Mouse (Mus musculus) neural tube, embryonic 12.5 days (tissue): ENCODE measurements around the gene Hsd17b13. TPM values are rescaled to one million over a fixed set of nuclear protein-coding genes. Genes with fewer than 3 reads are reported as not detected.

Experiments used
- ATAC-seq: fragments of 200-750 bp; cut with Nextera tagmentation; 2 replicates; pipeline ENCODE4 v1.8.0; 2017; ENCODE audit warnings: low read depth, mild to moderate bottlenecking, moderate TSS enrichment, moderate library complexity; ENCODE audit not compliant: low FRiP score
- H3K27ac ChIP-seq: fragments of 300-500 bp; sonication (generic); 2 replicates; pipeline ENCODE4 v1.5.1; 2016
- H3K27me3 ChIP-seq: fragments of 300-500 bp; sonication (generic); replicated peaks from 2 replicates; pipeline ENCODE4 v1.6.1; 2016; ENCODE audit warnings: mild to moderate bottlenecking
- H3K36me3 ChIP-seq: fragments of 300-500 bp; sonication (generic); 2 replicates; pipeline ENCODE4 v1.6.1; 2016; ENCODE audit warnings: mild to moderate bottlenecking
- H3K4me1 ChIP-seq: fragments of 300-500 bp; sonication (generic); 2 replicates; pipeline ENCODE4 v1.6.1; 2016
- H3K4me2 ChIP-seq: fragments of 300-500 bp; sonication (generic); replicated peaks from 2 replicates; pipeline ENCODE4 v1.6.1; 2016; ENCODE audit warnings: mild to moderate bottlenecking
- H3K4me3 ChIP-seq: fragments of 300-500 bp; sonication (generic); 2 replicates; pipeline ENCODE4 v1.5.1; 2016
- H3K9ac ChIP-seq: fragments of 300-500 bp; sonication (generic); 2 replicates; pipeline ENCODE4 v1.6.1; 2016; ENCODE audit warnings: mild to moderate bottlenecking
- H3K9me3 ChIP-seq: fragments of 300-500 bp; sonication (generic); 2 replicates; pipeline ENCODE4 v1.6.1; 2016; ENCODE audit warnings: mild to moderate bottlenecking
- WGBS: fragments of 180-500 bp; shearing (Covaris S2); methylation state at CpG from one replicate; pipeline ENCODE4 v1.1.7; 2016; 5-methylcytosine and 5-hydroxymethylcytosine counted together
- polyA plus RNA-seq: library from polyadenylated mRNA; unstranded; fragments of >200 nt; fragmentation: Nextera tagmentation; extraction: Ambion mirVana; gene quantifications from 2 replicates; pipeline ENCODE4 v1.2.1, GENCODE M21; 2016

The Hsd17b13 gene
- polyA plus RNA-seq, 1 experiment from 2014 or later, result not detected

DNA sequence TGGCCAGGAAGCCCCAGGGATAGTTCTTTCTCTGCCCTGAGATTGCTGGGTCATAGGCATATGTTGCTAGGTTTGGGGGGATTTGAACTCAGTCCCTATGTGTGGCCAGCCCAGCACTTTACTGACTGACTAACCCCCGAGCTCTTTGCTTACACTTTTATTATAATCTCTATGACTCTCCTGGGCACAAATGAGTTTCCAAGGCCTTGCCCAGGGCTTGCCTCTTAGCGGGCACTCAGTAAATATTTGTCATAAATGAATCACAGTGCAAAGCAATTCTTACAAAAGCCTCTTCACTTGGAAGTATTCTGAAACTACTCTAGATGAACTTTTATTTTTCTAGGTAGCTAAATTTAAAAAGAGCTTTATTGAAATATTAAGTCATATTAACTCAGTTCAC lies 26.7 kb upstream of the Hsd17b13 start:
- Histone ChIP-seq H3K4me1 (no peaks in the 10 kb centered on the region), H3K4me2 (no peak overlapping the region), H3K36me3 (no peaks in the 10 kb centered on the region), H3K9me3 (no peaks in the 10 kb centered on the region), H3K4me3 (no peak overlapping the region), H3K27ac (no peak overlapping the region), H3K27me3 (no peaks in the 10 kb centered on the region), H3K9ac (no peak overlapping the region)
- WGBS, result 83% methylated on average over 2 of the region's 2 CpGs
- no peak for ATAC-seq

DNA sequence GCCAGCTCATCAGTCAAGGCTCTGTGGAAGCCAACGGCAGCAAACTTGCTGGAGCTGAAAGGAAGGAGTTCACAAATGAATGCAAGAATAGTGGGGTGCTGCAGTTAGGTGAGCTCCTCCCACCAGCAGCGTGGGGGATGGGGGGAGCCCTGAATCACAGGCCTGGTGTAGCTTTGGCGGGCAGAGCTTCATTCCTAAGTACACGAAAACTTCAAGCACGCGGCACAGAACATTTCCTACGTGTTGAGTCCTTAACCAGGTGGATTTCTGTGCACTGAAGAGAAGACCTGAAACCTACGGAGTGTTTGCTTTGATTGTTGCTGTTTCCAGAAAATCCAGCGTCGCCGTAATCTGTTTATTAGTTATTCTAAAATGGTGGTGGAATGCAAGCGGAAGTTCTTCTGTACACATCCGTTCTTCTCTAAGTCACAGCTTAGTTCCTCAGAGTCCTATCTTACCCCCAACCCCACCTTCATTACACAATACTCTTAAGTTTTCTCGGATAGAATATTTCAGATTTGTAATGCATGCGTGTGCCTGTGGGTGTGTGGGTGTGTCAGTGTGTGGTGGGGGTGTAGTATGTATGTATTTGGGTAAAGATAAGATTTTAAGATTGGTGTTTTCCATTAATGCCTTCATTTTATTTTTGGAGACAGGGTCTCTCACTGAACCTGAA lies 26.2 kb upstream of the Hsd17b13 start:
- Histone ChIP-seq H3K9ac (no peak overlapping the region), H3K27ac (no peak overlapping the region), H3K9me3 (no peaks in the 10 kb centered on the region), H3K27me3 (no peaks in the 10 kb centered on the region), H3K4me1 (no peaks in the 10 kb centered on the region), H3K4me2 (peak overlapping the region; percentile 42), H3K4me3 (no peak overlapping the region), H3K36me3 (no peaks in the 10 kb centered on the region)
- 57% methylated on average over 15 of the region's 15 CpGs for WGBS
- ATAC-seq, result no peak

DNA sequence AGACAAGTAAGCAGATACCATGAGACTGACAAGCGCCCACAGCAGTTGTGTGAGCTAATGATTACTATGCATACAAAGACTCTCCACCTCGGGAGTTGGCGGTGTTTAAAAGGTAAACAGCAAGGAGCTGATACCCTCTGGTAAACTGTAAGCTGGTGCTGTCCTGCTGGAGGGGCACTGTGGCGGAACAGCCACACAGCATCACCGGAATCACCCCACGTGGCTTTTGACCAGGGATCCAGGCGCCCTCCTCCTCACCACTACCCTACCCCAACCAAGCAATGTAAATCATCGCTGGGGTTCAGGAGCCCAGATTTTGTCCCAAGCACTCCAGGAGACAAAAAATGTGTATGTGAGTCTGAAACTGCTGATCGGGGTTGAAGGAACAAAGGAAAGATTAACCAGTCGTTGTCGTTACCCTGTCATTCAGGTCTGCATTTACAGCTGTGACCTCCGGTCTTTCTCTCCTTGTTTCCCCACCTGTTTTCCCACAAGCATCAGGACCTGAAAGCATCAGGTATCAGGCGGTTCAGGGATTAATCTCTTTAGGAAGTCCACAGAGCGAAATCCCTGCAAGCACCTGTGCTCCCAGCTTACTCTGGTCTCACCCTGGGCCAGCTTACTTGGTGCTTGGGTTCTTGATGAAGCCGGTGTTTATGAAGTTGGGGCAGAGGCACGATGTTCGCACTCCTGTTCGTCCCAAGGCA lies 25.5 kb upstream of the Hsd17b13 start:
- no peaks in the 10 kb centered on the region for H3K36me3 ChIP-seq
- 25% methylated on average over 18 of the region's 18 CpGs for WGBS
- H3K4me2 ChIP-seq, result peak overlapping the region; percentile 42
- no peaks in the 10 kb centered on the region for H3K9me3 ChIP-seq
- H3K4me3 ChIP-seq, result no peak overlapping the region
- no peaks in the 10 kb centered on the region for H3K27me3 ChIP-seq
- ATAC-seq, result no peak
- H3K9ac ChIP-seq, result peak overlapping the region; percentile 5; the same call in 1 of the 2 replicates
- H3K4me1 ChIP-seq, result no peaks in the 10 kb centered on the region
- no peak overlapping the region for H3K27ac ChIP-seq

DNA sequence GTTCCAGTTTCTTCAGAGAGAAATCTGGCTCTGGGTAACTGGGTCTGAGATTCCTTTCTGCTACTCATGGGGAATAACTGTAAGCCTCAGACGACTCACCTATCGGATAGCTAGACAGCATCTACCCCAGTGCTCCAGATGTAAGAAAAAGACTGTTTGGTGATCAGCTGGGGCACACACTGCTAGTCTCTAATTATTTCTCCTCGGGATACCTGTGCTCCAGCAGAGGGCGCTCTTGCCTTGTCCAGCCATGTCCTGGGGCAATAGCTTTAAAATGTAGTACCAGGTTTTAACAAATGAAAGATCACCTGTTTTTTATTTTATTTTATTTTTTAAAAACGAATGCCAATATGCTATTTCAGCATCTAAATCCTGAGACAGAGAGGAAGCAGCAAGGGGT lies 22.5 kb upstream of the Hsd17b13 start:
- WGBS, result 7% methylated on average over 5 of the region's 5 CpGs

DNA sequence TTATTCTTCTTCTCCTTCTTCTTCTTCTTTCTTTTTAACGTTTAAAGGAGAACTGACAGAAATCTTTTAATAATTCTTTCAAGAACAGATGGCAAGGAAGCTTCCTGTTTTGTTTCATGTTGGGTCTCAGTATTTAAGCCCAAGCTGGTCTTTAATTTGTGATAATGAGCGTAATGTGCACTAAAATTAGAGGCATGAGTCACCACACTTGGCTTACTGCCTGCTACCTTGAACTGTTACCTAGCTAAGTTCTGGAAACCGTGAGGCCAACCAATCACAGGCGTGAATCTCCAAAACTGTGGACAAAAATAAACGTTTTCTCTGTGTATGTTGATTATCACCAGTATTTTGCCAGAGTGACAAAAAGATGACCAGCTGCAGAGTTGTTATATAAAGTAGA lies 21.5 kb upstream of the Hsd17b13 start:
- no peaks in the 10 kb centered on the region for H3K4me1 ChIP-seq
- 84% methylated on average over 5 of the region's 5 CpGs for WGBS
- ATAC-seq, result no peak

More for the DNA sequence above, 22.5 kb upstream of the Hsd17b13 start:
- ATAC-seq, result peak; percentile 21; the same call in 1 of the 2 replicates
- Histone ChIP-seq H3K9me3 (no peaks in the 10 kb centered on the region), H3K4me3 (no peak overlapping the region), H3K4me2 (no peak overlapping the region), H3K4me1 (no peaks in the 10 kb centered on the region), H3K9ac (no peak overlapping the region), H3K36me3 (no peaks in the 10 kb centered on the region), H3K27ac (no peak overlapping the region), H3K27me3 (no peaks in the 10 kb centered on the region)

DNA sequence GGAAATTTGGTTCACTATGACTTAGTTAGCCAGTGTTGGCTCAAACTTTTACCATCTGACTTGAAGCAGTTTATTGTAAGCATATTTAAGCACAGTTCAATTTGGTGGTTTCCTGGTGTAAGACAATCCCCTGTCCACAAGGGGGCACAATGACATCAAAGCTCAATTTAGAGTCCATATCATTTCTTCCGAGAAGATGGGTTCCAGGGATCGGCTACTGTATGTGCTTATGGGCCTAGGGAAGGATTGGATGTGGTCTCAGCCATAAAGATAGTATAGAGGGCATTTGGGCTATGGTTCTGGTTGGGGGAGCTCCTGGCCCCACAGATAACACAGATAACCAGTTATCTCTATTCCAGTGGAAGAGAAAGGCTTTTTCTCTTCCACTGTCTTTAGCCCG lies 18.0 kb upstream of the Hsd17b13 start:
- Histone ChIP-seq H3K36me3 (no peaks in the 10 kb centered on the region), H3K9ac (no peak overlapping the region), H3K27ac (no peak overlapping the region), H3K4me3 (no peak overlapping the region), H3K4me1 (no peaks in the 10 kb centered on the region), H3K4me2 (no peak overlapping the region), H3K27me3 (no peaks in the 10 kb centered on the region), H3K9me3 (no peaks in the 10 kb centered on the region)
- WGBS, result 60% methylated on average over 3 of the region's 3 CpGs
- ATAC-seq, result no peak

More for the DNA sequence above, 21.5 kb upstream of the Hsd17b13 start:
- Histone ChIP-seq H3K4me2 (no peak overlapping the region), H3K27me3 (no peaks in the 10 kb centered on the region), H3K9me3 (no peaks in the 10 kb centered on the region), H3K36me3 (no peaks in the 10 kb centered on the region), H3K9ac (no peak overlapping the region), H3K4me3 (no peak overlapping the region), H3K27ac (no peak overlapping the region)

DNA sequence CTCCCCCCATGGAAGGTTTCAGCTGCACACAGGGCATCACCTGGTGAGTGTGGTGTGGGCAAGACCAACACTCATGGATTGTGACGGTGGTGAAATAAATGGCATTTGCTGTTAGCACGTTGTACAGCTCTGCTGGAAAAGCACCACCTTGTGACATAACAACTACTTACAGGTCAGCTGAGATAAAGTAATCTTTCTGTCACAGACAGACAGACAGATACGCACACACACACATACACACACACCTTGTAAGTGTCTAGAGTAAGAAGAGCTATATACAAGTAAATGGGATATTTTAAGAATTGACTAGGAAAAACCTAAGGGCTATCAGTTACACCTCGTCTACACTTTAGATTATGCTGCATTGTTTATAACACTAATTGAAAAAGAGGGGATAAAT lies 17.5 kb upstream of the Hsd17b13 start:
- no peaks in the 10 kb centered on the region for H3K9me3 ChIP-seq
- 88% methylated on average over 4 of the region's 4 CpGs for WGBS
- H3K4me3 ChIP-seq, result no peak overlapping the region
- no peak overlapping the region for H3K27ac ChIP-seq
- H3K27me3 ChIP-seq, result no peaks in the 10 kb centered on the region
- no peaks in the 10 kb centered on the region for H3K4me1 ChIP-seq
- no peak overlapping the region for H3K9ac ChIP-seq
- no peak overlapping the region for H3K4me2 ChIP-seq
- no peaks in the 10 kb centered on the region for H3K36me3 ChIP-seq
- ATAC-seq, result no peak

DNA sequence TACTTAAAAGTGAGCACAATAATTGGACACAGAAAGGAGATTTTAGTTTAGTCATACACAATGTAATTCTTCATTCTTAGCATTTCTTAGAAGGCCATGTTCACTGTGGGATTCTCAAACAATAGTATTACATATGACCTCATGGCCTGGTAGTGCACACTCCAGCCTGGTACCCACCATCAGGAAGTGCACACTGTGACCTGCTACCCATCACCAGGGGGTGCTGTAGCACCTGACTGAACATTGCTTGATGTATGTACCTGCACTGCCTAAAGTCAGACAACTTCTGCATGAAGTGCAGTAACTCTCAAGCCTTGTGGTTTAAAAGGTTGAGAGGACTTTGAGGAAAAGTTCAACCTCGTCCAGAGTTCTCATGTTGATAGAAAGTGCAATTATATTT lies 16.4 kb upstream of the Hsd17b13 start:
- Histone ChIP-seq H3K4me2 (no peak overlapping the region), H3K9me3 (no peaks in the 10 kb centered on the region), H3K36me3 (no peaks in the 10 kb centered on the region), H3K9ac (no peak overlapping the region), H3K27ac (no peak overlapping the region), H3K4me1 (no peaks in the 10 kb centered on the region), H3K4me3 (no peak overlapping the region), H3K27me3 (no peaks in the 10 kb centered on the region)
- 82% methylated on average over 1 of the region's 1 CpGs for WGBS
- ATAC-seq, result no peak

DNA sequence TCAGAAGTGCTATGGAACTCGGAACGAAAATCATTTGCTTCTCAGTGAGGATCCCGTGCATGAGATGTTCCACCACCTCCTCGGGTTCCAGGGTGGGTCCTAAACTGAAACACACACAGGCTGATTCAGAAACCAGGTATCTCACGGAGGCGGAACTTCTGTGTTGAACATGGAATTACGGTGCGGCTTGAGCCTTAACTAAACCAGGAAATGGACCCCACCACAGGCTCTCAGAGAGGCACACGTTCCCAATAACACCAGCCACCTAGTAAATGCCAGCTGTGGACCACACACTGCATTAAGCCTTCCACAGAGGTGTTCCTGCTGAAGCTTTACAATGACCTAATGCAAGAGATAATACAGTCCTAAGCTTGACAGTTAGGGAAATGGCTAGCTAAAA lies 15.6 kb upstream of the Hsd17b13 start:
- no peak for ATAC-seq
- Histone ChIP-seq H3K4me3 (no peak overlapping the region), H3K4me2 (no peak overlapping the region), H3K4me1 (no peaks in the 10 kb centered on the region), H3K9ac (no peak overlapping the region), H3K9me3 (no peaks in the 10 kb centered on the region), H3K27me3 (no peaks in the 10 kb centered on the region), H3K36me3 (no peaks in the 10 kb centered on the region), H3K27ac (no peak overlapping the region)
- WGBS, result 90% methylated on average over 9 of the region's 9 CpGs

DNA sequence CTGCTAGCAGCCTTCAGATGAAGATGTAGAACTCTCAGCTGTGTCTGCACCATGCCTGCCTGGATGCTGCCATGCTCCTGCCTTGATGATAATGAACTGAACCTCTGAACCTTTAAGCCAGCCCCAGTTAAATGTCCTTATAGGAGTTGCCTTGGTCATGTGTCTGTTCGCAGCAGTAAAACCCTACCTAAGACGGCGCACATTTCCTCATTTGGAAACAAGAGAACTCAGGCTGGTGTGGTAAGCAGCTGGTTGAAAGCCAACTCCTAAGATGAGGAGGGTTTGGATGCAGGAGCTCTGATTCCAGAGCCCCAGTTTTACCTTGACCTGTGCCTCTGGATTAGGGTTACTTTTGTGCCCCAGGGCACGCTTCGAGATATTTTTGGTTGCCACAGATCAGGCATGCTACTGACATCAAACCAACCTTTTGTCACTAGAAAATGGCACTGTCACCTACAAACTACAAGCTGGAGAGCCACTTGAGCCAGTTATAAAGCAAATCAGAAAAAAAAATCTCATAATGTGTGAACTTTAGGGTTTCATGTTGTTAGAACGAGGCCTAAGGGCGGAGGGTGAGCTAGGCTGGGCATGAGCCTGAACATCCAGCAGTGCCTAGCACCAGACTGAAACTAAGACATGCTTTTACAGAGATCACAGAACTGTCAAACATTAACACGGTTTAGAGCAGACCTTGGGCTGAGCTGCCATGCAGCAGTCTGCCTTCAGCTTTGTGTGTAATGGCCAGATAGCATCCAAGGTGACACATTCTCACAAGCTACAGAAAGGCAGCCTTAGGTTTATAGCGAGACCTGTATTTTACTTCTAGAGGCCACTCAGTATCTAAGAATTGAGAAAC lies 3.7 kb upstream of the Hsd17b13 start:
- no peak for ATAC-seq
- Histone ChIP-seq H3K9ac (no peak overlapping the region), H3K36me3 (no peaks in the 10 kb centered on the region), H3K9me3 (no peaks in the 10 kb centered on the region), H3K4me2 (no peak overlapping the region), H3K4me3 (no peak overlapping the region), H3K27me3 (no peaks in the 10 kb centered on the region), H3K27ac (no peak overlapping the region), H3K4me1 (no peaks in the 10 kb centered on the region)
- 87% methylated on average over 9 of the region's 9 CpGs for WGBS

DNA sequence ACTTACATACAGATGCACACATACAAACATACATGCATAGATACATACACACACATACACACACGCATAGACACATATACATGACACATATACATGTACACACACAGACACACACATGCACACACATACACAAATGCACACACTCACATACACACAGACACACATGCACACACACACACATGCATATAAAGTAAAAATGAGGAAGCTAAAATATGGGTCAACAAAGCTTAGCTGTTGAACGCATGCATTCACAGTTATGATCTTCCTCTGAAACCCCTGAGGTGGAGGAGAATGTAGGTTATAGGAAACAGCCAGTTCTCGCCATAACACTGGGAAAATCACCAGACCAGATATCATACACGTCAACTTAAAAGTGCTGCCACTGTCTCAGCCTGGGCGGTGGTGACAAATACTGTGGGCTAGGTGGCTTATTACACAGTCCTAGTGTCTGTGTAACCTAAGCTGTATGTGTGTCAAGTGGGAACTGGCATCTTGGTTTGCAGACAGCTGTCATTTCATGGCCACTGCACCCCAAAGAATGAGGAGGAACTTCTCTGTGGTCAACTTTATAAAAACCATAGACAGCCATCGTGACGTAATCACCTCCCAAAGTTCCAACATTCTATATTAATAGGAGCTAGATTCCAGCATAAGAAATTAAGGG lies 829 bp upstream of the Hsd17b13 start:
- H3K4me1 ChIP-seq, result no peaks in the 10 kb centered on the region
- WGBS, result 92% methylated on average over 7 of the region's 7 CpGs
- H3K36me3 ChIP-seq, result no peaks in the 10 kb centered on the region
- H3K27me3 ChIP-seq, result no peaks in the 10 kb centered on the region
- no peak overlapping the region for H3K9ac ChIP-seq
- no peak overlapping the region for H3K4me3 ChIP-seq
- no peak overlapping the region for H3K4me2 ChIP-seq
- H3K27ac ChIP-seq, result no peak overlapping the region
- no peak for ATAC-seq
- no peaks in the 10 kb centered on the region for H3K9me3 ChIP-seq

DNA sequence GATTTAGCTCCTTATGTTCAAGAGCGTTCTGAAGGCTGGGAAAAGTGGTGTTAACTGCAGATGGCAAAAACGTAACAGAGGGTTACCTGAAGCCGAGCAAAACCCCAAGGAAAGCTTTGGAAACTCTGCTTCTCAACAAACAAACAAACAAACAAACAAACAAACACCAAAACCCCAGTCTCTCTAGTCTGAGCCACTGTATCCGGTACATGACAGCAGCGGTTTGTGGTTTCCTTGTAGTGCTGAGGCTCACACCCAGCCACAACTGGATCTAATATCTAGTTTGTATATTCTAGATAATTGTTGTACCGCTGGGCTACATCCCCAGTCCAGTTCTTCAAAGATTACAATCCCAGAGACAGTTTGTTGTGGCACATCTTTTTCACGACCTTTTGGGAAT lies 1.5 kb downstream of the Hsd17b13 start:
- 89% methylated on average over 7 of the region's 7 CpGs for WGBS

More for the DNA sequence above, 1.5 kb downstream of the Hsd17b13 start:
- H3K4me1 ChIP-seq, result no peaks in the 10 kb centered on the region
- H3K9ac ChIP-seq, result no peak overlapping the region
- H3K36me3 ChIP-seq, result no peaks in the 10 kb centered on the region
- H3K27ac ChIP-seq, result no peak overlapping the region
- H3K9me3 ChIP-seq, result no peaks in the 10 kb centered on the region
- H3K27me3 ChIP-seq, result no peaks in the 10 kb centered on the region
- H3K4me3 ChIP-seq, result no peak overlapping the region
- H3K4me2 ChIP-seq, result no peak overlapping the region
- no peak for ATAC-seq
